Mouse (Mus musculus) kidney, postnatal 0 days (tissue): ENCODE results near the gene Mei4. TPM values are rescaled to one million over a fixed set of nuclear protein-coding genes. Genes with fewer than 3 reads are reported as not detected.

Source experiments
- ATAC-seq: fragments of 200-750 bp; cut with Nextera tagmentation; replicated peaks from 2 replicates; pipeline ENCODE4 v1.8.0; 2017; ENCODE audit warnings: low read depth, moderate number of reproducible peaks, moderate TSS enrichment, moderate library complexity; ENCODE audit not compliant: low FRiP score
- DNase-seq: peaks from one replicate; pipeline ENCODE4 v3.0.0-alpha.2; 2016; ENCODE audit warnings: low spot score
- H3K27ac ChIP-seq: fragments of 300-500 bp; sonication (generic); 2 replicates; pipeline ENCODE4 v1.5.1; 2014; ENCODE audit warnings: mild to moderate bottlenecking
- H3K27me3 ChIP-seq: fragments of 300-500 bp; sonication (generic); 2 replicates; pipeline ENCODE4 v1.6.1; 2014; ENCODE audit warnings: low read length, mixed read lengths; ENCODE audit not compliant: insufficient read depth
- H3K36me3 ChIP-seq: fragments of 300-500 bp; sonication (generic); 2 replicates; pipeline ENCODE4 v1.6.1; 2014; ENCODE audit warnings: low read length, mixed read lengths; ENCODE audit not compliant: insufficient read depth
- H3K4me1 ChIP-seq: fragments of 300-500 bp; sonication (generic); replicated peaks from 2 replicates; pipeline ENCODE4 v1.6.1; 2014; ENCODE audit warnings: antibody characterized with exemption, low read length, mixed read lengths; ENCODE audit not compliant: insufficient read depth
- H3K4me2 ChIP-seq: fragments of 300-500 bp; sonication (generic); 2 replicates; pipeline ENCODE4 v1.6.1; 2014; ENCODE audit warnings: mild to moderate bottlenecking, low read length, moderate library complexity, mixed read lengths
- H3K4me3 ChIP-seq: fragments of 300-500 bp; sonication (generic); replicated peaks from 2 replicates; pipeline ENCODE4 v1.5.1; 2014; ENCODE audit warnings: low read depth, low read length
- H3K9ac ChIP-seq: fragments of 300-500 bp; sonication (generic); 2 replicates; pipeline ENCODE4 v1.6.1; 2014; ENCODE audit warnings: low read depth, low read length
- H3K9me3 ChIP-seq: fragments of 300-500 bp; sonication (generic); replicated peaks from 2 replicates; pipeline ENCODE4 v1.6.1; 2016; ENCODE audit warnings: low read length, inconsistent platforms, mixed read lengths
- CTCF ChIP-seq: IDR thresholded peaks from 2 replicates; pipeline ENCODE4 v1.5.1; 2016; ENCODE audit warnings: antibody characterized with exemption, low read depth, mild to moderate bottlenecking, moderate library complexity
- WGBS: fragments of 180-500 bp; shearing (Covaris S2); extraction: QIAGEN DNeasy Blood & Tissue Kit; methylation state at CpG from one replicate; pipeline ENCODE4 v1.1.7; 2014; 5-methylcytosine and 5-hydroxymethylcytosine counted together
- polyA plus RNA-seq: library from polyadenylated mRNA; unstranded; fragments of >200 nt; fragmentation: Nextera tagmentation; extraction: Ambion mirVana; gene quantifications from 2 replicates; pipeline ENCODE4 v1.2.1, GENCODE M21; 2015

The Mei4 gene
- polyA plus RNA-seq, 1 experiment from 2014 or later: 0.72 TPM

DNA sequence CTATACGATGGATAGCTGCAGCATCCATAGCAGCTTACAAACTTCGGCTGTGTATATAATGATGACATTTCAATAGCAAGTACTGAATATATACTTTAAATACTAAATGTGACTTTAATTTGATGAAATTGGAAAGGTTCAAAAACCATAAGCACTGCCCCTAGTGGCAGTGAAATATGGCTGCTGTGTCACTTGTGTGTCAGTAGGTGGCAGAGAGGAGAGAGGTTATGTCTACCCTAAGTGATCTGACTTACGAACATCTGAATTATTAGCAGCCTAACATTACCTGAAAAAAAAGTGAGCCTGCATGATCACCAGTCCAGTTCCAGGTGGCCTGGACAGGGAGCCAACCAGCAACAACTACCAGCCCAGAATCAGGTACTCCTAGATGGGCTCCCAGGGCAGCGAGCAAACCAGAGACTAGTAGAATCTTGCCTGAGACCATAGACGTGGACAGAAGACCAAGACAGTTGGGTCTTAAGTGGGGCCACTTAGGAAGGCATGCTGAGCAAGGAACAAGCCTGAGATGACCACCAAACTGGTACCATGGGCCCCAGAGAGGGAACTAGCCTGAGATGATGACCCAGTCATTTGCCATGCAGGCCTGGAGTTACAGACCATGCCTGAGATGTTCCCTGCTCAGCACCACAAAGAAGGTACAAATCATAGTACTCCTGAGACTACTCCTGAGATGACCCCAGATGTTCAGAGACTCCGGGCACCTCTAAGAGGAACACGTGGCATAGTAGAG is 384.4 kb downstream of the Mei4 start:
- Histone ChIP-seq H3K27me3 (no peaks in the 10 kb centered on the region), H3K4me2 (no peak overlapping the region), H3K9me3 (no peaks in the 10 kb centered on the region), H3K36me3 (no peaks in the 10 kb centered on the region), H3K4me1 (no peaks in the 10 kb centered on the region), H3K9ac (no peak overlapping the region), H3K27ac (no peak overlapping the region), H3K4me3 (no peak overlapping the region)
- peak; percentile 44 for DNase-seq
- ATAC-seq: no peak
- peak; percentile 84 for TF ChIP-seq CTCF
- WGBS: 85% methylated on average over 7 of the region's 7 CpGs

Other genes starting within 250 kb of the Mei4 start
- 0.11 and 0.17 TPM in 2 replicates for gene Htr1b, start 229.8 kb upstream of the Mei4 start, polyA plus RNA-seq